Mouse (Mus musculus): Measurements from ENCODE around the gene Zfp335.
A peak's percentile ranks its signal among the peaks of the same experiment; 100 is the strongest.

- 0 out of 2 replicates have a peak, but pooled peaks have one; percentile 12 for TF ChIP-seq CTCF (IDR thresholded peaks at IDR 0.05; ENCODE audit: low read depth)
- TF ChIP-seq EP300 (IDR thresholded peaks at IDR 0.05; ENCODE audit: low read depth): no peak
Measured at GRCm38 (mm10) chr2:164955725-164956124, 44.2 kb upstream of the Zfp335 start.
